Mouse (Mus musculus): ENCODE measurements around the gene Adam6a. TPM values are rescaled to one million over a fixed set of nuclear protein-coding genes. Genes with fewer than 3 reads are reported as not detected.
"Not testable (repeated sequence)": the region's sequence is repeated elsewhere in the genome, so short reads cannot be mapped to it uniquely, and the experiment has no call there.

The Adam6a gene
- not detected in 2 replicates for polyA plus RNA-seq (2014; fragmentation: Nextera tagmentation; extraction: Ambion mirVana)

DNA sequence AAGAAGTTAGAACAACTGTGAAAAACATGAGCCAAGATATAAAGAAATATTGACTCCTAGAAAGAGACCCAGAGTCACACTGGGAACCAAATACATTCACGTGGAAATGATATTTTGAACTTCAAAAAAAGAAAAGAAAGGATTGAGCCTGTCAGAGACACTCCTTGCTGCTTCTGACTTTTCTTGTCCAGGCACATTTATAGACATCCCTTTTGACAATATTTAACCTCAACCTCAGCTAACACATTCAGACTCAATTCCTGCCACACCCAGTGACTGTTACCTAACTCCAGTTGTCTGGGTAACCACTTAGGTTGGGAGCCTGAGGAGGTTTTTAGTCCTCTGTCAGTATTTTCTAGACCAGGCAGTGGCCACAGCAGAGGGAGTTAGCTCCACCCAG lies at the start of gene Adam6a:
Gene Adam6a, plus strand, starts transcription at position 301 of the 400 bp plus-strand sequence.
- H3K27me3 ChIP-seq (ENCODE audit: control insufficient read depth, insufficient read depth, low read length); H3K4me2 ChIP-seq (ENCODE audit: low read depth, severe bottlenecking); H3K4me1 ChIP-seq (ENCODE audit: control insufficient read depth, insufficient read depth, low read length); H3K27ac ChIP-seq (replicated peaks; ENCODE audit: low read depth, low read length); H3K4me3 ChIP-seq (ENCODE audit: low read depth, low read length); H3K36me3 ChIP-seq (ENCODE audit: control insufficient read depth, insufficient read depth, low read length); DNase-seq (ENCODE audit: low spot score); ATAC-seq (ENCODE audit: insufficient number of reproducible peaks, low FRiP score, low TSS enrichment, low read depth); H3K9me3 ChIP-seq (ENCODE audit: control insufficient read depth, low read length); H3K9ac ChIP-seq (ENCODE audit: low read length): not testable (repeated sequence)
- WGBS = 100% methylated on average over 1 of the region's 1 CpGs

DNA sequence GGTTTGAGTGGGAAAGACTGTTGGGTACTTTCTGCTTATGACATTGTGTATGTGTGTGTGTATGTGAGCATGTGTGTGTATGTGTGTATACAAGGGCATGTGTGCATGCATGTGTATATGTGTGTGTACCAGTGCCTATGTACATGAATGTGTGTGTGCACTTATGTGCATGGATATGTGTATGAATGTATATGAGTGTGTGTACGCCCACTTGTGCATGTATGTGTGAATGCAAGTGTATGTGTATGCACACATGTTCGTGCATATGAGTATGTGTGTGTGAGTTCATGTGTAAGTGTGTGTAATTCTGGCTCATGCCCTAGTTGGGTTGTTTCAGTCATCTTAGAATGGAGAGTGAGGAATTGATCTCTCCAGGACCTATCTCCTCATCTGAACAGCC lies 17.8 kb upstream of the Adam6a start:
- H3K4me3 ChIP-seq (ENCODE audit: low read depth, low read length) = no peak overlapping the region
- ATAC-seq (ENCODE audit: insufficient number of reproducible peaks, low FRiP score, low TSS enrichment, low read depth) (no peak), DNase-seq (ENCODE audit: low spot score) (no peak)
- H3K4me1 ChIP-seq (ENCODE audit: control insufficient read depth, insufficient read depth, low read length) = no peaks in the 10 kb centered on the region
- no peak overlapping the region for H3K9ac ChIP-seq (ENCODE audit: low read length)
- no peaks in the 10 kb centered on the region; the same call in 1 of the 2 replicates for H3K9me3 ChIP-seq (ENCODE audit: control insufficient read depth, low read length)
- H3K27ac ChIP-seq (replicated peaks; ENCODE audit: low read depth, low read length) = no peak overlapping the region
- H3K27me3 ChIP-seq (ENCODE audit: control insufficient read depth, insufficient read depth, low read length) = no peaks in the 10 kb centered on the region
- H3K4me2 ChIP-seq (ENCODE audit: low read depth, severe bottlenecking) = no peak overlapping the region
- H3K36me3 ChIP-seq (ENCODE audit: control insufficient read depth, insufficient read depth, low read length) = no peaks in the 10 kb centered on the region
- 71% methylated on average over 2 of the region's 2 CpGs for WGBS

GRCm38 (mm10) chr12:113578241-113578640 lies 34.5 kb downstream of the Adam6a start:
- no peak overlapping the region for H3K27ac ChIP-seq (replicated peaks; ENCODE audit: low read depth, low read length)
- no peak overlapping the region for H3K4me2 ChIP-seq (ENCODE audit: low read depth, severe bottlenecking)
- DNase-seq (ENCODE audit: low spot score) (peak; percentile 23), ATAC-seq (ENCODE audit: insufficient number of reproducible peaks, low FRiP score, low TSS enrichment, low read depth) (no peak)
- no peaks in the 10 kb centered on the region for H3K27me3 ChIP-seq (ENCODE audit: control insufficient read depth, insufficient read depth, low read length)
- no peaks in the 10 kb centered on the region for H3K9me3 ChIP-seq (ENCODE audit: control insufficient read depth, low read length)
- H3K4me3 ChIP-seq (ENCODE audit: low read depth, low read length) = no peak overlapping the region
- no peaks in the 10 kb centered on the region for H3K4me1 ChIP-seq (ENCODE audit: control insufficient read depth, insufficient read depth, low read length)
- no peak overlapping the region for H3K9ac ChIP-seq (ENCODE audit: low read length)
- H3K36me3 ChIP-seq (ENCODE audit: control insufficient read depth, insufficient read depth, low read length) = no peaks in the 10 kb centered on the region
- WGBS = 58% methylated on average over 6 of the region's 6 CpGs

GRCm38 (mm10) chr12:113588001-113588400 lies 44.3 kb downstream of the Adam6a start:
- Histone ChIP-seq H3K9ac (ENCODE audit: low read length) (no peak overlapping the region), H3K36me3 (ENCODE audit: control insufficient read depth, insufficient read depth, low read length) (no peaks in the 10 kb centered on the region), H3K27me3 (ENCODE audit: control insufficient read depth, insufficient read depth, low read length) (no peaks in the 10 kb centered on the region), H3K9me3 (ENCODE audit: control insufficient read depth, low read length) (no peaks in the 10 kb centered on the region), H3K4me3 (ENCODE audit: low read depth, low read length) (no peak overlapping the region), H3K4me1 (ENCODE audit: control insufficient read depth, insufficient read depth, low read length) (no peaks in the 10 kb centered on the region), H3K27ac (replicated peaks; ENCODE audit: low read depth, low read length) (no peak overlapping the region), H3K4me2 (ENCODE audit: low read depth, severe bottlenecking) (no peak overlapping the region)
- ATAC-seq (ENCODE audit: insufficient number of reproducible peaks, low FRiP score, low TSS enrichment, low read depth) (no peak), DNase-seq (ENCODE audit: low spot score) (no peak)
- 78% methylated on average over 1 of the region's 1 CpGs for WGBS

Other genes with a start within 250 kb of the Adam6a start
- gene Adam6b, start 54.4 kb upstream of the Adam6a start, polyA plus RNA-seq (2014; fragmentation: Nextera tagmentation; extraction: Ambion mirVana) = not detected in 2 replicates

All from limb, embryonic 11.5 days (tissue).